Mouse (Mus musculus) MEL-GATA-1-ER (cell line): ENCODE measurements around the gene Rcbtb2.
"Not testable (repeated sequence)": the region's sequence is repeated elsewhere in the genome, so short reads cannot be mapped to it uniquely, and the experiment has no call there.

Experiments
- DNase-seq: peaks from one replicate; pipeline ENCODE4 v3.0.0-alpha.2; 2012; ENCODE audit warnings: low read depth; ENCODE audit errors: extremely low read depth

Rcbtb2 gene

DNA sequence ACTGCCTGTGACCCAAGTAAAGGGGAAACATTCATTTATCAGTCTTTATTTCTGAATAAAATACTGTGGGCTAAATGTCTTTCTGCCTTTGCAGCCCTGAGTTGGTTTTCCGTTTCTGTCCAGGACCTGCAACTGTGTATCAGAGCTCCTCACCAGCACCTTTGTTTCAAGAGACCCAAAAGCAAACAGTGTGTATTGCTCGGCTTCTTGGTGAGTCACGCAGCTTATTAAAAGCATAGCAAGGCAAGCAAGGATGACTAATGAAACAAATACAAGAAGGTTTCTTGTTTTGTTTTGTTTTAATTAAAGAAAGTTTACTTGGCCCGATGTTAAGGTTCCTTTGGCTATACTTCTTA is at the start of gene Rcbtb2:
Rcbtb2 (plus strand) TSS at position 115 of the 356 bp plus-strand sequence.
- no peak for DNase-seq

DNA sequence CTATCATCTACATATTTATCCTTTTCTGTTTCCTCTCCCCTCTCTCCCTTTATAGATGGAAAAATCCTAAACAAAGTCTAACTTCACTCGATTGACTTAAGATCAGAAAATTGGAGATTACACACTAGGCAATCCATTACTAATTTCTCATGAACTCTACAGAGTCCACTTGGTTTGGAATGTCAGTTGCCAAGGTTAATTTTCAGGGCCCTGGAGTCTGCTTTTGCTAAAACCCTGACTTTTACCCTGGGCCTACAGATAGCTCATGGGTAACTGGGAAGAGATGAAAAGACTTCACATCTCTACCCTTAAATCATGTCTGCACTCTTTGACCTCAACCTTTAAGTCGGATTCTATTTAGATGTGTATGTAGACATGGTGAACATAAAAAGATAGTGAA is 39.3 kb upstream of the Rcbtb2 start:
- DNase-seq, result no peak

DNA sequence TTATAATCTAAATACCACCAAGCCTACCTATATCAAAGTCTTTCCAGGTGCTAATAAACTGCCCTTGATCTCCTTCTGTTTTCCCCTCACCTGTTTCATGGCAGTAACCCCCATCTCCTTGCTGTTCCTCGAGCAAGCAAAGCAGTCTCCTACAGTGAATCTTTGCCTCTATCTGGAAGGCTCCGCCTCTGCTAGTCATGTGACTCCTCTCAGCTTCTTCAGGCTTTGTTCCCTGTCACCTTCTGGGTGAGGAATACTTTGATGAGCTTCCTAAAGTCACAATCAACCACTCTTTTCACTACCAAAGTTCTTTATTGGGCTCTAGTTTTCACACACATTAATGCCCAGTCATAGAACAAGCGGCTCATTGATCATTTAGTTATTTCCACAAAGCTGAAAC is 36.4 kb upstream of the Rcbtb2 start:
- no peak for DNase-seq

DNA sequence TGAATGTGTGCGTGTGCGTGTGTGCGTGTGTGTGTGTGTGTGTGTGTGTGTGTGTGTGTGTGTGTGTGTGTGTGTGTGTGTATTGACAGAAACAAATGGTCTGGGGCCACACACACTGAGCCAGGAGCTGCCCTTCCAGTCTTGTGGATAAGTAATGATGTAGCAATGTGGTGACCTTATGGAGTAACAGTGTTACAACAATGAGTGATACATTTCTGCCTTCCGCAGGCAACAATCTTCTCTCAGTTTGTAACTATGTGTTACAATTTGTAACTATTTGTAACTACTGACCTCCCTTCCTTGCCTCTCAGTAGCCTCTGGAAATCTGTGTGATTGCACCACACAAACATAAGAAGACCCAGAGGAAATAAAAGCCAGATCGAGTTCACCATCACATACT is 35.6 kb upstream of the Rcbtb2 start:
- DNase-seq, result no peak

DNA sequence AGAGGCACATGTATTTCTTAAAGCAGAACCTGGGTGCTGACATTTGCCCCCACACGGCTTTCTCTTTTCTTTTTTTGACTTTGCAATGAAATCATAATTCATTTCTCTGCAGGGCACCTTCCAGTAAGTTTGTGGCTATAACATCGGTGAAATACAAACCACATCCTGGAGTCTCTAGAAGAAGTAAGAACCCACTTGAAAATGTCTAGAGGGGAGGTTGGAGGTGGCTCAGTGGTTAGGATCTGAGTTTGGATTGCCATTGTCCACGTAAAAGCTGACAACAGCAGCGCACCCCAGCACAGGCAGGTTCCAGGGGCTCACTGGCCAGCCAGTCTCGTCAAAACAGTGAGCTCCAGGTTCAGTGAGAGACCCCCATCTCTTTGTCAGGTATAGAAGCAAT is 35.1 kb upstream of the Rcbtb2 start:
- DNase-seq, result no peak

DNA sequence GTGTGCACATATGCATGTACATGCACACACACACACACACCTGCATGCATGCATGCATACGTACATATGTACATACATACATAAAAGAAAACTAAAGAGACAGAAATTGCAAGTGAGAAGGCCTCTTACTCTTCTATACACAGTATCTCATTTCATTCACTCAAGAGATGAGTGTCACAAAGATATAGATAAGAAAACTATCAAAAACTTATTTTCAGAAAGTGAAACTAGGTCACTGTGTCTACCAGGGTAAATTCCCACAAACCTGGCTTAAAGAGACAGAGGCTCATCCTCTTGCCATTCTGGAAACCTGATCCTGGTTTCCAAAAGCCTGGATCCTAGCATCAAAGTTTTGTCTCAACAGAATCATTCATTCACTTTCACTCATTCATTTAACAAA is 34.6 kb upstream of the Rcbtb2 start:
- DNase-seq, result no peak

DNA sequence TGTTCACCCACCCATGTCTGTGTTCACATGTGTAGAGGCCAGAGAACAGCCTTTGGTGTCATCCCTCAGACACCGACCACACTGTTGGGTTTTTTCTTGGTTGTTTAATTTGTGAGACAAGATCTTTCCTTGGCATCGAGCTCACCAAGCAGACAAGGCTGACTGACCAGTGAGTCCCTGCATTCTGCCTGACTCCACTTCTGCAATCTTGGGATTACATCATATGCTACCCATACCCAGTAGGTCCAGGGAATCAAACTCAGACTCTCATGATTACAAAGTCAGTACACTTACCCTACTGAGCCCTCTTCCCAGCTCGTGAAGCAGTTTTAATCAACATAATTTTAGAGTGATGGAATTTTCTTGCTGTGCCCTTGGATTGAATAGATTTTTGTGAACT is 30.0 kb upstream of the Rcbtb2 start:
- DNase-seq, result no peak

DNA sequence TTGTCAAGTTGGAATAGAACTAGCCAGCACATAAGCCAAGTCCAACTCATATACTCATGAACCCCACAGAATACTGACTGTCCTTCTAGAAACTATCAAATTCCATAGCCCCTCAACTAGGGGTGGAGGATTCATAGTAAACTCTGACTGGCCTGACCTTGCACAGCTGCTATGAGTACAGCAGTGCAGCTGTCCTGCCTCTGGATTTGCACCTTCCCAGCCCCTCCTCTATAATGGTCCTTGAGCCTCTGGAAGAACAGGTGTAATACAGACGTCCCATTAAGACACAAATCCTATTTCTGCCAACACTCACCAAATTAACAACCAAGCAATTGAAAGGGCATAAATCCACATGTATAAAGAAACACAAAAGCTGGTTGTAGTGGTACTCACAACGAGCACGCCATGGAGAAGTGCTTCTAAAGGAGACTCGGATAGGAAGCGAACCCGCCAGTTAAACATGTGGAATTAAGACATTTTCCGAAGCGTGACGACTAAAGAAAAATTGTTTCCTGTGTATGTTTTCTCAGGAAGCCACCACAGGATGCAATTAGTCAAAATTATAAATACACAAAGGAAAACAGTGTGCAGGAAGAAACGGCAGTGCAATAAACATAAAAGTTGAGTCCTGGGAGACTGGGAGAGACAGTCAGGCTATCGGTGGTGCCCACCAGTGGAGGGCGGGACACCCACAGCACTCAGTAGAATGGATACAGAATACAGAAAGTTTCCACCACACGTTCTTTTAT is 27.9 kb upstream of the Rcbtb2 start:
- DNase-seq, result no peak

DNA sequence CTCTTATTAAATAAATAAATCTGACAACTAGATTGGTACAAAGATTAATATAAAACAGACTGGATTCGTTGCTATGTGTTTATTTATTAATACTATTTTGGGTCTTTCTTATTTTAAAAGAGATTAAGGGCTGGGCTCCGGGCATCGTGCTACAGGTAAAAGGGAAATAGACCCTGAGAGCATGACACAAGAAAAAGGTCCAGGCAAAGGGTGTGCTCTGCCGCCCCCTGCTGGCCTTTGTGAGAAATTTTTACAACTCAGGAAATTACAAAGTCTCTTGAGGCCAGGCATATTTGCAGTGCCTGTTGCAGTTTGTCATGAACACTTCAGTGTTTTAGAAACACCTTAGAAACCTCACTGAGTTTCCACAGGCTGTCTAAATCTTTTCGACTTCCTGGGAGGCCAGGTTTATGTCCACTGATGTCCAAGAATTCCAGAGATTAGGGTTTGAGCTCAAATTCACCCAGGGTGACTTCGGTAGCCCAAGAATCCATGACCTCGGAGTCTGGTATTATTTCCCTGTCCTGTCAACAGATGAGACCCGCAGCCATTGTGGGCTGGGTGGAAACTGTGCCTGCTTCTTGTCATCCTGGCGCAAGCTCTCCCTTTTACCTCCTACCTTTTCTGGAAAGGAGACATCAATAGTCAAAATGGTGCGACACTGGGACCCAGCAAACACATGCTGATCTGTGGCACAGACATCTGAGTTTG is 24.0 kb upstream of the Rcbtb2 start:
- DNase-seq, result no peak

DNA sequence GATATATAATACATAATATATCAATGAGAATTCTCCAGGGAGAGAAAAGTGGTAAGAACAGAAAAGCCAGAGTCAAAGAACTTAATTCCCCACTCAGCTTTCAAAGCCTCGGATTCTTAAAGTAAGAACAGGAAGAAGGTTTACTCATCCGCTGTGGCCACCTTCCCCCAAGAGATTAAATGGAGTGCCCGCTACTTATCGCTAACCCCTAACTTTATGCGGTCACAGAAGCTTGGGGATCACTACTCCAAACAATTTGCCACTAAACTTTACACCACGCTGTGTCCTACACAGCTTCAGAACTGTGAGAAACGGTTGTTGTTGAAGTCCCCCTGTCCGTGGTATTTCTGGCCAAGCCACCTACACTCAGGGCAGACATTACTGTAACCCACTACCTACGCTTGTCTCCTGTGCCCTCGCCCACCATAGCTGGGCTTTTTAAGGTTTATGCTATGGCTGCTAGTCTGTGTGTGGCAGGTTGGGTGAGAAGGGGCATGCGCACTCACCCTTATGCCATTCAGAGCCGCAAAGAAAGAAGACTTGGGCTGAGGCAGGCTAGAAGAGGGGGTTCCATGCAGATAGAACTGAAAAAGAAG is 20.5 kb upstream of the Rcbtb2 start:
- DNase-seq, result no peak

DNA sequence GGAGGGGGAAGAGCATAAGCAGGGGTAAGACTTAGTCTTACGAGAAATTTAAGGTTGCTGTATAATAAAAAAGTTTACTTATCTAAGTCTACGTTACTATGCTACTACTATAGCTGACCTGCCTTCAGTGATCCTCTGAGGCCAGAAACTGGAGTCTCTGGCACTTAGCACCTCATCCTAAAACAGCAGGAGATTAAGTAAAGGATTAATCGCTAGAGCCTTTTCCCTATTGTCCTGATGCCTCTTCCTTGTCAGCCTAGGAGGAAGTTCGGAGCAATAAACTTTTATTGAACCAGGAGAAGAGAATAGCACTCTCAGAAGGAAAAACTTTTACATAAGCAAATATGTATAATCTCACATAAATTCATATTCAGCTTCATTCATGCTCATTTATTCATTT is 19.9 kb upstream of the Rcbtb2 start:
- DNase-seq, result not testable (repeated sequence)

DNA sequence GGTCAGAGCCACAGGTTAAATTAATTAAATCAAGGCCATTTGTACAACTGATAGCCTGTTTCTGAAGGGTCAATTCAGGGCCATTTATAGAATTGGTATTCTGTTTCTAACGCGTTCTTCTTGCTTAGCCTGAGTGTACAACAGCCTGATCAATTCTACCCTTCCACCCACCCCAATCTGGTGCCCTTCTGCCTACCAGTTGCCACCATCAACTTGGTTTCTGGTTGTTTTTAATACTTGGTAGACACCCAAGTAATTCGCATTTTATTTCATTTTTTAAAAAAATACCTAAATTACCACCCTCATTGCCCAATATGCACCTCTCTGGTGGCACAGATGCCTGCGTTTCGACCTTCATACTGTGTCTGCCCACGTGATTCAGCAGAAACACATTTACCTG is 17.9 kb upstream of the Rcbtb2 start:
- DNase-seq, result no peak

DNA sequence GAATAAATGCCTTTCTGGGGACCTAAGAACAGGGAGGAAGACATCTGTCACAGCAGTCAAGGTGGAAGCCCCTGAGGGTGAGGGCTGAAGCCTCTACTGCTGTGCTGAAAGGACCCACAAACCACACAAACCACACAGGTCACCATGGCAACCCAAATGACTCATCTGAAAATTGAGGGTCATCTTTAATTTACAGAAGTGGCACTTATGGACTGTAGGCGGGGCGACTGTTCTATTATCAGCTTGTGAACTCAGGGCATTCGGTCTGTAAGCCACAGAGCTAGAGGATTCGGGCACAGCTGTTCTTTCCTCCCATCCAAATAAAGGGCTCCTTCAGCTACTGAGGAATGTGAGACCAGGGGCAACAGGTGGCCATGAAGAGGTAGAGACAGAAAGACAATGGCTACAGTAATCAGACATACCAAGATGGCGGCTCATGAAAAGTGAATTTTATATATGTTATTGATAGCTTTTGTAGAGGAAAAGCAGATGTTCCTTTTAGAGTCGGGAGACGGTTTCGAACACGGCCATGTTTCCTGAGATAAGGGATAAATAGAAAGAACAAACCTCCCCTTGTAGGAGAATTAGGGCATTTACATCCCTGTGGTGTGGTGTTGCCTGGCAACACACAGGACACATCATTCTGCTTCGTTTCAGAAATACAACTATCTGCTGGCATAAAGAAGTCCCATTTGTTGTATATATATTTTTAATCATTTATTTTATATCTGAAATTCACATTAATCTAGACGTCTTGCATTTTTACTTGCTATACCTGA is 17.2 kb upstream of the Rcbtb2 start:
- peak; percentile 76 for DNase-seq

DNA sequence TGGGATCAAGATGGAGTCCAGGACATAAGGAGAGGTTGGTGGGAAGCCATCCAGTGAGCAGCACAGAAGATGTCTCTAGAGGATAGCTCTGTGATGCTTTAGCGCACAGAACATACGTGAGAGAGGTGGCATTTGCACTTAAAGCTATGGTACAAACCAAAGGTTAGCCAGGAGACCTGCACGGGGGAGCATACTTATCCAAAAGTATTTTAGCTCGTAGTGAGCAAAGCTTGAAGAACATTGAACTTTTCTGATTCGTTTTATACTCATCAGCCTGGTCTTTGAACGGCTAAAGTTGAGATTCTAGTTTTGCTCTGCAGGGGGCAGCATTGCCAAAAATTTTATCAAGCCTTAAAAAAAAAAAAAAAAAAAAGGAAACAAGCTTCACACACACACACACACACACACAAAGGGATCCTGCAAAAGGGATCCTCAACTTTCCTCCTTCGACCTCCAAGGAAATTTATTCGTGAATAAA is 16.6 kb upstream of the Rcbtb2 start:
- no peak for DNase-seq

DNA sequence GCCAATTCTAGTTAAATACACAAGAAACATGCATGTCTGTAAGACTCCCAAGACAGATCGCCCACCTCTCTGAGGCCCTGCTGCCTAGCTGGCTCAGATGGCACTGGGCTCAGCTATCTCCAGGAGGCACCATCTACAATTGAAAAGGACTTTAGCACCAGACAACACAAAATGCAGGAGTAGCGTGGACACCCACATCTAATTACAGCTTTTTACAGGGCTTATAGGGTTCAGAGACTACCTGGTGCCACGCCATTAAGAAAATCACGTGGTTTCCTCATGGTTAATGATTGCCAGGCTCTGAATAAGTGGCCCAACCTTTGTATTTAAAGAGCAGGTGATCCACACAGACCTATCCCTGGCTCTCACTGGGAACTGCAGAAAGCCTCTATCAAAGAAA is 15.9 kb upstream of the Rcbtb2 start:
- DNase-seq, result no peak

DNA sequence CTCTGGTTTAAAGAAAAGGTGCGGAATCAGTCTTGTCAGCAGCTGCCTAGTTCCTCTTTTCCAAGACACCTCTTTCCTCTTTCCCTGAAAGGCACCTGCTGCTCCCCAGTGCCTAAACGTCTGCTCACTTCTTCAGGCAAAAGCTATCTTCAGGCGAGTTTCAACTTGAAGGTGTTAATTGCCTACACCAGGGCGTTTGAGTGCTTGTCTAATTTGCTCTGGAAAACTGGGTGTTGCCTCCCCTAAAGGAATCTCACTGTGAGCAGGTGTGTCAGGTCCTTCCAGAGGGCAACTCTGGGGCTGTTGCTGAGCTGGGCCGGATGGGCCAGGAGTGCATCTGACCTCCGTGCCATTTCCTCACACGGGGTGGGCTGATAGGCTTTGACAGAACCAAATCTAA is 15.5 kb upstream of the Rcbtb2 start:
- no peak for DNase-seq

DNA sequence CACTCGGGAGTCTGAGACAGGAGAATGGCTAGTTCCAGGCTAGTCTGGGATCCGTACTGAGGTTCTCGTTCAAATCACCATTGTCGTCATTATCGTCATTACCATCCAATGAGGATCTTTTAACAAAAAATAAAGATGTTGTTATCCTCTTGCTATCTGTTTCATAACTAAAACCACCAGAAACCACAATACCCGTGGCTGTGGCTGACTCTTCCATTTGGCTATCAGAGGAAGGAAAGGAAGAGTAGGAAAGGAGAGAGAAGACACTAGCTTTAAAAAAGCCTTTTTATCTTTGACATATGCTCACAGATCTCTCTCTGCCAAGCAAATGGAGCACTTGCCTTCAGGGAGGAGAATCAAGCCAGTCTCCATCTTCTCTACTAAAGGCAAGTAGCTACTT is 14.9 kb upstream of the Rcbtb2 start:
- DNase-seq, result no peak

DNA sequence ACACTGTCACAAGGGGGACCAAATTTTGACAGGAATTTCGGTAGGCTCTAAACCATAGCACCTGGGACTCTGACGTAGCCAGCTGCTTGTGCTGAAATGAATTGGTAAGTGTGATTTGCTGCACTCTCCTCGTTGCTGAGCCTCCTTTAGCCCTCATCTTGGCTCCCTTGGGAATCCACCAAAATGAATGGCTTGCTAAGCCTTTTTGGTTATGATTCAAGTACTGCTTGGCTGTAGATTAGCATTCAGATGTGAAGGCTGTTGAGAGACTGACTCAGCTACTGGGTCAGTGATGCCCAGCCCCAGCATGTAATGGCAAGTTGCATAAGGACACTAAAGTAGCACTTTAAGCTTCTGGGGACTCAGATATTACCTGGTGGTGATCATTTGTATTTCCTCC is 12.2 kb upstream of the Rcbtb2 start:
- no peak for DNase-seq

DNA sequence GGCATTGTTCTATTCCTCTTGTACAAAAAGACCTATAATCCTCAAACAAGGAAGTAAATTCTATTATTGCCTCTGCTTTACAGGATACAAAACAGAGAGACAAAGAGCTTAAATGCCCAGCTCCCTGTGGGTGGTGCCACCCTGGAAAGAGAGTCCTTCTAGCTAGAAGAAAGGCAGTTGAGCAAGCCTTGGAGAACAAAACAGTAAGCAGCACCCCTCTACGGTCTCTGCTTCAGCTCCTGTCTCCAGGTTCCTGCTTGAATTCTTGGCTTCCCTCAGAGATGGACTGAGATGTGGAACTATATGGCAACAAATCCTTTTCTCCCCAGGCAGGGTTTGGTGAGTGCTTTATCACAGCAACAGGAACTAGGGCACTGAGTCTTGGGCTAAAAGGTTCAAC is 11.7 kb upstream of the Rcbtb2 start:
- no peak for DNase-seq

DNA sequence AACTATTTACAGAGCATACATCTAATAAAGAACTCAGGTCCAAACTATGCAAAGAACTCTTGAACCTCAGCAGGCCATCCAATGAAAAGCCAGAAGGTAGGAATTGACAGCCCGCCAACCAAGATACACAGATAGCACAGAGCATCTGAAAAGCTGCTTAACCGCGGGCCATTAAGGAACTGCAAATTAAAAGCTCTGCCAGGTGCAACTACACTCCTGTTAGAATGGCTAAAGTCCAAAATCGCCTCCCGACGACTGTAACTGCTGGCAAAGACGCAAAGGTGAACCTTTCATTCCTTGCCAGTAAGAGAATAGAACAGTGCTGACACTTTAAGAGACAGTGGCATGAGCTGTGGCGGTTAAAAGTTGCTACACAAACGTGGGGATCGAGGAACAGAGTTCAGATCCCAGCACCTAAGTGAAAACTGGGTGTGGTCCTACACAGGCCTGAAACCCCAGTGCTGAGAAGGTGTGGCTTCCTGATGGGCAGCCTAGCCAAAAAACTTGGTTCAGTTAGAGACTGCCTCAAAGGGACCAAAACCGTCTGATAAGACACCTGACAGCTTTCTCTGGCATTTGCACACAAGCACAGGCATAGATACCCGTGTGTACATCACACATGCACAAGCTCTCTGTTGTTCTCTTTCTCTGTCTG is 10.5 kb upstream of the Rcbtb2 start:
- DNase-seq, result no peak

DNA sequence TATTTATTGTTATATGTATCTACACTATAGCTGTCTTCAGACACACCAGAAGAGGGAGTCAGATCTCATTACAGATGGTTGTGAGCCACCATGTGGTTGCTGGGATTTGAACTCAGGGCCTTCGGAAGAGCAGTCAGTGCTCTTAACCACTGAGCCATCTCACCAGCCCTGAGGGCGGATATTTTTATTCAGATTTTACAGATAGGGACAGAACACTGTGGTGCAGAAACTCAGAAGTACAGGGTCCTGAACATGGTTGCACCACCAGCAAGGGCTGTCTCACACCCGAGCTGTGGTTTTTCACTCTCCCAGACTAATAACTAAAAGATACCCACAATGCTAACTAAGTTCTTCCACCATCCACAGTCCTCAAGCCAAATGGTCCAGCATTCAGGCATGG is 7.9 kb upstream of the Rcbtb2 start:
- not testable (repeated sequence) for DNase-seq
